Mouse (Mus musculus) heart, adult 2 months (tissue): Measurements from ENCODE around the gene Apol8.

ENCODE experiments used
- CTCF ChIP-seq: fragments of 200-600 bp; IDR thresholded peaks from 2 replicates; pipeline ENCODE4 v1.8.1; 2022; ENCODE audit warnings: antibody characterized with exemption, mild to moderate bottlenecking, moderate library complexity
- POLR2A ChIP-seq: fragments of 200-500 bp; IDR thresholded peaks from 2 replicates; pipeline ENCODE4 v1.6.1; 2011; ENCODE audit warnings: mild to moderate bottlenecking, low read depth, low read length, control low read depth; ENCODE audit not compliant: insufficient read depth

GRCm38 (mm10) chr15:77803747-77804146, 46.9 kb upstream of the Apol8 start:
- TF ChIP-seq CTCF (no peak), POLR2A (no peak)
